ENCODE assay signal across 8 mouse cellular contexts in the genomic region with DNA sequence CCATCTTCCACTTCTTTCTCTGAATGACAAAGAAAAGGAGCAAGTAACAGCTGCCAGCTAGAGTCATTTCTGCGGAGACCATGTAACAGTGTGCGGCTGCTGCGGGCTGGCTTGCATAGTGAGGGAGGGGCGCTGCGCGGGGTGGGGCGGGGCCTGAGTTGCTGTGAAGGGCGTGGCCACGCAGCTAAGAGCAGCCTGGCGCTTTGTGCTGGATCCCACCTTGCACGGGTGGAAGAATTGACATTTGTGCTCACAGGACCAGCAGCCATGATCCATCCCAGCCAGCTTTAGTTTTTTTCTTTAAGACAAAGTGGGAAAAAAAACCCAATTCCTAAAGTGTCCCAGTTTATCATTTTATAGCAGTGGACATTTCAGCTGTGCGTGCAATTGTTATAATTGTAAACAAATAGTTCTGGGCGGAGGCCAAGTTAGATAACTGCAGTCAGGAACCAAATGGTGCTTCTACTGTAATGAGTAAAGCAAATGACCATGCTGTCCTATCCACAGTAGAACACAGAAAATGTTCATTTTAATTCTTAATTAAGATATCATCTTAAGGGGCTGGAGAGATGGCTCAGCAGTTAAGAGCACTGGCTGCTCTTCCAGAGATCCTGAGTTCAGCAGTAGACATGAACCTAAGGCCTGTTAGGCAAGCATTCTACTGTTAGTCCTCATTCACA. TPM values are rescaled to one million over a fixed set of nuclear protein-coding genes. Genes with fewer than 3 reads are reported as not detected.
DNase-seq lines count a peak whose midpoint lies in the region; ATAC-seq and TF ChIP-seq lines count a peak whose summit lies in the region.

No protein-coding gene starts in this region.

- 8% methylated on average over 13 of the region's 13 CpGs for WGBS in bone marrow, adult 2 months
- 7% methylated on average over 13 of the region's 13 CpGs for WGBS in embryonic facial prominence, embryonic 15.5 days
- 11% methylated on average over 13 of the region's 13 CpGs for WGBS in limb, embryonic 12.5 days
- 11% methylated on average over 13 of the region's 13 CpGs for WGBS in midbrain, embryonic 11.5 days

- intact Hi-C loops in gastrocnemius, adult 2 months (cut with DNase I): no loop called here
- intact Hi-C loops in heart, postnatal 14 days (cut with DNase I): no loop called here

- H3K27me3 ChIP-seq in embryonic facial prominence, embryonic 15.5 days: no peaks in the 10 kb centered on the region
- no peaks in the 10 kb centered on the region for H3K27me3 ChIP-seq in limb, embryonic 12.5 days
- H3K27me3 ChIP-seq in midbrain, embryonic 11.5 days (ENCODE audit: control insufficient read depth, insufficient read depth, low read length): no peaks in the 10 kb centered on the region

- TF ChIP-seq CTCF in gastrocnemius, adult 2 months (IDR thresholded peaks at IDR 0.05): no peak
- no peak for TF ChIP-seq CTCF in bone marrow, adult 2 months (IDR thresholded peaks at IDR 0.05; ENCODE audit: control insufficient read depth, insufficient read depth, low read length)

- H3K27ac ChIP-seq in gastrocnemius, adult 2 months: no peak overlapping the region
- H3K27ac ChIP-seq in bone marrow, adult 2 months (ENCODE audit: control insufficient read depth, insufficient read depth, low read depth, low read length, poor library complexity): no peak overlapping the region
- peak overlapping the region; percentile 65; the same call in 1 of the 2 replicates for H3K27ac ChIP-seq in embryonic facial prominence, embryonic 15.5 days (replicated peaks)
- peak overlapping the region; percentile 64 for H3K27ac ChIP-seq in limb, embryonic 12.5 days
- H3K27ac ChIP-seq in midbrain, embryonic 11.5 days (ENCODE audit: low read depth, low read length): no peak overlapping the region

- H3K4me1 ChIP-seq in bone marrow, adult 2 months (ENCODE audit: control insufficient read depth, insufficient read depth, low read length): peaks cover 2% of the 10 kb centered on the region; the same call in 1 of the 2 replicates
- H3K4me1 ChIP-seq in embryonic facial prominence, embryonic 15.5 days: peaks cover 22% of the 10 kb centered on the region
- peaks cover 34% of the 10 kb centered on the region for H3K4me1 ChIP-seq in limb, embryonic 12.5 days (replicated peaks)
- no peaks in the 10 kb centered on the region; the same call in 1 of the 2 replicates for H3K4me1 ChIP-seq in midbrain, embryonic 11.5 days (ENCODE audit: control insufficient read depth, insufficient read depth, low read length)

- peak overlapping the region; percentile 66 for H3K4me3 ChIP-seq in gastrocnemius, adult 2 months
- H3K4me3 ChIP-seq in bone marrow, adult 2 months (replicated peaks; ENCODE audit: control insufficient read depth, low read depth, low read length): peak overlapping the region; percentile 9
- peak overlapping the region; percentile 28 for H3K4me3 ChIP-seq in embryonic facial prominence, embryonic 15.5 days (replicated peaks)
- peak overlapping the region; percentile 24 for H3K4me3 ChIP-seq in limb, embryonic 12.5 days (replicated peaks)
- H3K4me3 ChIP-seq in midbrain, embryonic 11.5 days (ENCODE audit: low read depth, low read length): peak overlapping the region; percentile 17; the same call in 1 of the 2 replicates

- no peaks in the 10 kb centered on the region for H3K9me3 ChIP-seq in embryonic facial prominence, embryonic 15.5 days (replicated peaks)
- 0 out of 2 replicates have a peak, but pooled peaks cover 4% of the 10 kb centered on the region for H3K9me3 ChIP-seq in limb, embryonic 12.5 days
- H3K9me3 ChIP-seq in midbrain, embryonic 11.5 days (ENCODE audit: control insufficient read depth, low read length): no peaks in the 10 kb centered on the region

- TF ChIP-seq POLR2A in bone marrow, adult 2 months (IDR thresholded peaks at IDR 0.05; ENCODE audit: borderline replicate concordance, control insufficient read depth, low read depth, low read length): no peak

- H3K9ac ChIP-seq in embryonic facial prominence, embryonic 15.5 days: no peak overlapping the region
- H3K9ac ChIP-seq in limb, embryonic 12.5 days (replicated peaks): no peak overlapping the region
- H3K9ac ChIP-seq in midbrain, embryonic 11.5 days (ENCODE audit: low read length): peak overlapping the region; percentile 33; the same call in 1 of the 2 replicates

- peak overlapping the region; percentile 51 for H3K4me2 ChIP-seq in embryonic facial prominence, embryonic 15.5 days (replicated peaks)
- H3K4me2 ChIP-seq in limb, embryonic 12.5 days: peak overlapping the region; percentile 55
- H3K4me2 ChIP-seq in midbrain, embryonic 11.5 days: peak overlapping the region; percentile 34

- H3K36me3 ChIP-seq in embryonic facial prominence, embryonic 15.5 days: no peaks in the 10 kb centered on the region
- no peaks in the 10 kb centered on the region; the same call in 1 of the 2 replicates for H3K36me3 ChIP-seq in limb, embryonic 12.5 days
- H3K36me3 ChIP-seq in midbrain, embryonic 11.5 days (ENCODE audit: control insufficient read depth, insufficient read depth, low read length): no peaks in the 10 kb centered on the region

- peak; percentile 91 for ATAC-seq in embryonic facial prominence, embryonic 15.5 days (ENCODE audit: insufficient number of reproducible peaks, low FRiP score, low TSS enrichment, low read depth)
- ATAC-seq in limb, embryonic 12.5 days (ENCODE audit: insufficient number of reproducible peaks, insufficient read depth, low FRiP score, low TSS enrichment, low read depth): peak; percentile 91
- ATAC-seq in midbrain, embryonic 11.5 days (ENCODE audit: low FRiP score): peak; percentile 100

- peak; percentile 62 for DNase-seq in gastrocnemius, adult 2 months
- DNase-seq in gastrocnemius, adult 8-10 months (ENCODE audit: low spot score in 2 of 2): no peak
- peak; percentile 60 to 62 for DNase-seq in heart, postnatal 14 days
- DNase-seq in midbrain, embryonic 11.5 days (ENCODE audit: low spot score, missing footprints): peak; percentile 96
- DNase-seq in thymus, adult 18-20 months: peak; percentile 10 to 15

RNA-seq across cellular contexts. Expression of a gene that starts 18.4 kb away (rescaled TPM):
- 10 to 100 TPM; 10.3 to 13.7 TPM for total RNA-seq in gastrocnemius, adult 2 months (2021)
- 10 to 100 TPM; 11.8 to 13.3 (median 12.6) TPM for total RNA-seq in gastrocnemius, adult 8-10 months (2022)
- polyA plus RNA-seq in bone marrow, adult 2 months (2011; ENCODE audit: insufficient read depth, insufficient read length, low replicate concordance, missing spikeins): 13.6 and 14.5 TPM in 2 replicates
- 47.9 and 52.4 TPM in 2 replicates for polyA plus RNA-seq in embryonic facial prominence, embryonic 15.5 days (2015; fragmentation: Nextera tagmentation; extraction: Ambion mirVana)
- total RNA-seq in heart, postnatal 14 days (2021): 10 to 100 TPM; 15.4 to 20.1 TPM
- polyA plus RNA-seq in limb, embryonic 12.5 days (2016; fragmentation: Nextera tagmentation; extraction: Ambion mirVana): 37.5 and 42.0 TPM in 2 replicates
- polyA plus RNA-seq in midbrain, embryonic 11.5 days (2014; fragmentation: Nextera tagmentation; extraction: Ambion mirVana): 19.3 and 19.4 TPM in 2 replicates

Comparison
In these comparisons a context has a peak if more than half of its experiments do, and no peak if none do; other contexts are left out.
1. DNase-seq: peak in gastrocnemius, adult 2 months (single experiment), heart, postnatal 14 days (2 of 2), midbrain, embryonic 11.5 days (single experiment) and thymus, adult 18-20 months (2 of 2); none in gastrocnemius, adult 8-10 months (0 of 2).
2. H3K27ac ChIP-seq: peak in embryonic facial prominence, embryonic 15.5 days (single experiment) and limb, embryonic 12.5 days (single experiment); none in gastrocnemius, adult 2 months (single experiment), bone marrow, adult 2 months (single experiment) and midbrain, embryonic 11.5 days (single experiment).
3. H3K4me3 ChIP-seq: peak in every context shown above with its lines; median percentile 66 in gastrocnemius, adult 2 months; 28 in embryonic facial prominence, embryonic 15.5 days; 24 in limb, embryonic 12.5 days; 17 in midbrain, embryonic 11.5 days; 9 in bone marrow, adult 2 months.
4. Peak in every context shown above with its lines, with median percentiles within 50 percentile points of each other: ATAC-seq and H3K4me2 ChIP-seq.